In the genomic region with DNA sequence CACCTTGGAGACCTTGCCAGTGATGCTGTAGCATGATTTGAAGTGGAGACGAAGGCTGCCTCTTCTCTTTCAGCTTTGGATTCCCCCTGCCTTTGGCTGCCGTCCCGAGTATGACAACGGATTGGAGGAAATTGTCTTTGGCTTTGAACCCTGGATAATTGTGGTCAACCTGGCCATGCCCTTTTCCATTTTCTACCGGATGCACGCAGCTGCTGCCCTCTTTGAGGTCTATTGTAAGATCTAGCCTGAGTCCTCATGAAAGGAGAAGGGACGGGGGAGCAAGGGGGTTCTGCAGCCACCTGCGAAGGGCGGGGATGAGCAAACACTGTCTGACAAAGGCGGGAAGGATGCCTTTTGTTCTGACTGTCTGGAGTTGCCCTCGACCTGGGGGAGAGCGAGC, we compare ENCODE assay signal across 23 mouse cellular contexts. TPM values are rescaled to one million over a fixed set of nuclear protein-coding genes. Genes with fewer than 3 reads are reported as not detected.
DNase-seq lines count a peak whose midpoint lies in the region; ATAC-seq and TF ChIP-seq lines count a peak whose summit lies in the region.
"Had no signal": no experiment of that assay in that cellular context is flagged by ENCODE, and none has a peak within 500 bp of the region (broad histone marks: within the 10 kb centered on the region; RNA-seq: fewer than 3 reads in every experiment).

No protein-coding gene starts in this region.

- 35% methylated on average over 12 of the region's 12 CpGs for WGBS in intestine, postnatal 0 days

- peak overlapping the region; percentile 73 for H3K4me2 ChIP-seq in myocyte (ENCODE audit: low read depth)
- no peak overlapping the region for H3K4me2 ChIP-seq in intestine, postnatal 0 days (replicated peaks; ENCODE audit: low read depth)
- H3K4me2 ChIP-seq: intestine, embryonic 15.5 days; limb, embryonic 12.5 days; liver, embryonic 11.5 days; midbrain, embryonic 13.5 days; neural tube, embryonic 12.5 days had no signal

- peak; percentile 49; the same call in 1 of the 2 replicates for TF ChIP-seq EP300 in ES-Bruce4 (IDR thresholded peaks at IDR 0.05; ENCODE audit: insufficient read depth, low read depth, low read length)

- no peak for TF ChIP-seq CTCF in ES-Bruce4 (IDR thresholded peaks at IDR 0.05; ENCODE audit: low read depth, low read length)
- no peak for TF ChIP-seq CTCF in intestine, postnatal 0 days (IDR thresholded peaks at IDR 0.05; ENCODE audit: low read depth)

- no peaks in the 10 kb centered on the region for H3K79me2 ChIP-seq in myocyte (ENCODE audit: control insufficient read depth, insufficient read depth)

- no peak overlapping the region for H3ac ChIP-seq in myocyte (ENCODE audit: control insufficient read depth, insufficient read length)

- no peak overlapping the region for H3K27ac ChIP-seq in ES-Bruce4 (ENCODE audit: insufficient read depth, low read length)
- no peak overlapping the region for H3K27ac ChIP-seq in intestine, postnatal 0 days (ENCODE audit: low read depth, low read length)
- H3K27ac ChIP-seq: gastrocnemius, adult 2 months; intestine, embryonic 15.5 days; limb, embryonic 12.5 days; midbrain, embryonic 13.5 days; neural tube, embryonic 12.5 days had no signal

- no peaks in the 10 kb centered on the region for H3K9me3 ChIP-seq in ES-Bruce4 (replicated peaks; ENCODE audit: control insufficient read depth, insufficient read depth, low read length, poor library complexity, severe bottlenecking)
- no peaks in the 10 kb centered on the region for H3K9me3 ChIP-seq in intestine, postnatal 0 days (ENCODE audit: control insufficient read depth)
- H3K9me3 ChIP-seq: intestine, embryonic 15.5 days; limb, embryonic 12.5 days; midbrain, embryonic 13.5 days; neural tube, embryonic 12.5 days had no signal

- H3K4me1 ChIP-seq in ES-Bruce4 (ENCODE audit: control insufficient read depth, insufficient read depth, low read length): no peaks in the 10 kb centered on the region
- no peaks in the 10 kb centered on the region for H3K4me1 ChIP-seq in intestine, postnatal 0 days (replicated peaks; ENCODE audit: control insufficient read depth, insufficient read depth, low read length)
- H3K4me1 ChIP-seq: intestine, embryonic 15.5 days; midbrain, embryonic 13.5 days; neural tube, embryonic 12.5 days had no signal

- H3K4me3 ChIP-seq in ES-Bruce4 (ENCODE audit: low read depth, low read length) (no peak overlapping the region), myocyte (no peak overlapping the region)
- H3K4me3 ChIP-seq in intestine, postnatal 0 days (ENCODE audit: low read depth, low read length): no peak overlapping the region
- H3K4me3 ChIP-seq: gastrocnemius, adult 2 months; intestine, embryonic 15.5 days; limb, embryonic 12.5 days; midbrain, embryonic 13.5 days; neural tube, embryonic 12.5 days had no signal

- no peak for ATAC-seq in intestine, postnatal 0 days
- ATAC-seq: hindbrain, embryonic 16.5 days; intestine, embryonic 15.5 days; liver, postnatal 0 days; midbrain, embryonic 13.5 days had no signal

- no peak overlapping the region for H3K9ac ChIP-seq in ES-Bruce4 (ENCODE audit: low read depth, poor library complexity, severe bottlenecking)
- no peak overlapping the region for H3K9ac ChIP-seq in intestine, postnatal 0 days (ENCODE audit: low read depth, low read length)
- H3K9ac ChIP-seq: intestine, embryonic 15.5 days; limb, embryonic 12.5 days; liver, postnatal 0 days; midbrain, embryonic 13.5 days; neural tube, embryonic 12.5 days had no signal

- DNase-seq in embryo, embryonic 10.5 days (ENCODE audit: low spot score): peak; percentile 15
- DNase-seq in embryo, embryonic 11 days: no peak
- peak; percentile 18 for DNase-seq in kidney, postnatal 10 days
- no peak for DNase-seq in kidney, adult 11 months
- DNase-seq: adrenal gland, postnatal 14 days; cerebellum, adult 9-11 months; gastrocnemius, adult 2 months; kidney, postnatal 36 days; layer of hippocampus, postnatal 36 days; liver, postnatal 0 days; retina, postnatal 1 day; thymus, postnatal 4 days had no signal

- TF ChIP-seq POLR2A in ES-Bruce4 (IDR thresholded peaks at IDR 0.05; ENCODE audit: insufficient read depth, low read length) (no peak), myocyte (IDR thresholded peaks at IDR 0.05; ENCODE audit: insufficient read length, low read depth) (no peak)

- H3K36me3 ChIP-seq in ES-Bruce4 (ENCODE audit: control insufficient read depth, insufficient read depth, low read length, poor library complexity, severe bottlenecking) (no peaks in the 10 kb centered on the region), myocyte (ENCODE audit: control insufficient read depth, insufficient read depth) (no peaks in the 10 kb centered on the region)
- no peaks in the 10 kb centered on the region for H3K36me3 ChIP-seq in intestine, postnatal 0 days (ENCODE audit: control insufficient read depth, insufficient read depth)
- H3K36me3 ChIP-seq: intestine, embryonic 15.5 days; limb, embryonic 12.5 days; midbrain, embryonic 13.5 days; neural tube, embryonic 12.5 days had no signal

- H3K27me3 ChIP-seq in ES-Bruce4 (ENCODE audit: control insufficient read depth, insufficient read depth, low read length, poor library complexity, severe bottlenecking) (no peaks in the 10 kb centered on the region), myocyte (ENCODE audit: control insufficient read depth, insufficient read depth, insufficient read length) (no peaks in the 10 kb centered on the region)
- no peaks in the 10 kb centered on the region for H3K27me3 ChIP-seq in intestine, postnatal 0 days (replicated peaks; ENCODE audit: control insufficient read depth, insufficient read depth, low read length)
- H3K27me3 ChIP-seq: intestine, embryonic 15.5 days; midbrain, embryonic 13.5 days; neural tube, embryonic 12.5 days had no signal

TF ChIP-seq in myocyte, 11 proteins besides CTCF, POLR2A, EP300 and RAD21:
- peak; percentile 7 for TF ChIP-seq TCF12 (IDR thresholded peaks at IDR 0.05; ENCODE audit: insufficient read depth, poor library complexity, severe bottlenecking)
- no peak for TF ChIP-seq POLR2AphosphoS2 (IDR thresholded peaks at IDR 0.05; ENCODE audit: insufficient read length, low read depth)
- TF ChIP-seq MYOD1 (IDR thresholded peaks at IDR 0.05; ENCODE audit: control insufficient read depth in 1 of 3, insufficient read length in 2 of 3, low read depth in 2 of 3): peak in 2 of 3 experiments; percentile 38 to 69
- peak in 1 of 3 experiments; percentile 18 for TF ChIP-seq MYOG (IDR thresholded peaks at IDR 0.05; ENCODE audit: control insufficient read depth in 1 of 3, insufficient read depth in 1 of 3, insufficient read length in 2 of 3, low read depth in 2 of 3)
- TF ChIP-seq USF1 (IDR thresholded peaks at IDR 0.05; ENCODE audit: low read depth): no peak
- no peak for TF ChIP-seq CEBPB (IDR thresholded peaks at IDR 0.05; ENCODE audit: insufficient read depth, poor library complexity, severe bottlenecking)
TF ChIP-seq in myocyte: peak in this region for 3.

RNA-seq across cellular contexts. Expression of a gene that starts 16.5 kb away (rescaled TPM):
- not detected in 2 replicates for polyA plus RNA-seq in ES-Bruce4 (2011; ENCODE audit: insufficient read depth, insufficient read length, low read depth, missing spikeins)
- not detected for polyA plus RNA-seq in myocyte (2012; fragmentation: generic; extraction: Trizol)
- polyA plus RNA-seq in intestine, postnatal 0 days (2015; fragmentation: Nextera tagmentation; extraction: Ambion mirVana): not detected in 2 replicates
- polyA plus RNA-seq: heart, embryonic 14.5 days; intestine, embryonic 15.5 days; kidney, embryonic 14.5 days; limb, embryonic 12.5 days; liver, embryonic 11.5 days; liver, postnatal 0 days; neural tube, embryonic 12.5 days had no signal

RNA-seq across cellular contexts. Expression of a gene that starts 26.9 kb away (rescaled TPM):
- polyA plus RNA-seq in ES-Bruce4 (2011; ENCODE audit: insufficient read depth, insufficient read length, low read depth, missing spikeins) (not detected in 2 replicates), myocyte (2012; fragmentation: generic; extraction: Trizol) (0.10 TPM)
- polyA plus RNA-seq in intestine, postnatal 0 days (2015; fragmentation: Nextera tagmentation; extraction: Ambion mirVana): not detected in 2 replicates
- polyA plus RNA-seq: heart, embryonic 14.5 days; hindbrain, embryonic 16.5 days; intestine, embryonic 15.5 days; kidney, embryonic 14.5 days; liver, embryonic 11.5 days; liver, postnatal 0 days; midbrain, embryonic 13.5 days; neural tube, embryonic 12.5 days had no signal

RNA-seq across cellular contexts. Expression of a gene that starts 42.7 kb away (rescaled TPM):
- 23.4 and 23.9 TPM in 2 replicates for polyA plus RNA-seq in ES-Bruce4 (2011; ENCODE audit: insufficient read depth, insufficient read length, low read depth, missing spikeins)
- 24.0 TPM for polyA plus RNA-seq in myocyte (2012; fragmentation: generic; extraction: Trizol)
- 77.2 and 83.1 TPM in 2 replicates for polyA plus RNA-seq in intestine, postnatal 0 days (2015; fragmentation: Nextera tagmentation; extraction: Ambion mirVana)

Comparison
In these comparisons a context has a peak if more than half of its experiments do, and no peak if none do; other contexts are left out.
1. DNase-seq: peak in embryo, embryonic 10.5 days (single experiment) and kidney, postnatal 10 days (single experiment); none in embryo, embryonic 11 days (single experiment) and kidney, adult 11 months (single experiment).